Comparison of ENCODE assay signal across 10 mouse cellular contexts in the genomic region with DNA sequence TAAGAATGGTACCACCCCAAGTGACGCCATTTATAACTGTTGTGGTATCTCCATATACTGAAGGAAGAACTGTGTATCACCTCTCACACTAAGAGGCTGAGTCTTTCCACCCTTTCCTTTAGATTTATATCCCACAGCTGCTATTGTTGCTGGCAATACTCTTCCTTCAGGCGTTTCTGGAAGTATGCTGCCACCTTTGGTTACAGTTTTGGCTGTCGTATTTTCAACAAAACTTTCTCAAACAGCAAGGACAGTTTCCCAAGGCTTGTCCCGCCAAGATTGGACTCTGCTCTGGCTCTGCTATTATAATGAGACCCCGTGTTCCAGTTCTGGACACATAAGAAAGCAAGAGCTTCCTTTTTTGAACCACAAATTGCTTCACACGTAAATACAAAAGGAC.
DNase-seq lines count a peak whose midpoint lies in the region.
"Had no signal": no experiment of that assay in that cellular context is flagged by ENCODE, and none has a peak within 500 bp of the region (broad histone marks: within the 10 kb centered on the region; RNA-seq: fewer than 3 reads in every experiment).

No protein-coding gene starts in this region.

- peak; percentile 9 to 13 for DNase-seq in heart, adult 18-20 months
- DNase-seq in heart, postnatal 10 days, result no peak
- peak; percentile 22 for DNase-seq in kidney, postnatal 14 days
- DNase-seq in kidney, adult 8-10 months, result no peak
- DNase-seq in 3T3-L1 (ENCODE audit: low read depth, low spot score), result peak; percentile 28
- DNase-seq in adipocyte (ENCODE audit: low spot score), result peak; percentile 70
- DNase-seq in c-Kit-positive CD71-positive TER-119-positive erythroid progenitor cells, embryonic 14.5 days (ENCODE audit: low spot score), result no peak
- DNase-seq: adrenal gland, postnatal 25 days; lung, embryonic 14.5 days; right cerebral cortex, postnatal 14 days had no signal

- intact Hi-C loops in heart, postnatal 10 days (cut with DNase I), result loop anchor here (5.0 kb wide), 2 partner anchors 204 to 299 kb away; no protein-coding TSS in a partner anchor

Comparison
In these comparisons a context has a peak if more than half of its experiments do, and no peak if none do; other contexts are left out.
1. DNase-seq: peak in heart, adult 18-20 months (2 of 2), kidney, postnatal 14 days (single experiment), 3T3-L1 (single experiment) and adipocyte (single experiment); none in heart, postnatal 10 days (0 of 2), kidney, adult 8-10 months (0 of 2) and c-Kit-positive CD71-positive TER-119-positive erythroid progenitor cells, embryonic 14.5 days (single experiment).